Mouse (Mus musculus) heart, postnatal 0 days (tissue): ENCODE results near the gene Pi4kb.
"Not testable (repeated sequence)": the region's sequence is repeated elsewhere in the genome, so short reads cannot be mapped to it uniquely, and the experiment has no call there.

Experiments
- CTCF ChIP-seq: IDR thresholded peaks from 2 replicates; pipeline ENCODE4 v1.5.1; 2016; ENCODE audit warnings: antibody characterized with exemption, control low read depth, low read depth
- EP300 ChIP-seq: IDR thresholded peaks from 2 replicates; pipeline ENCODE4 v1.6.1; 2016; ENCODE audit warnings: antibody characterized with exemption, low read depth

GRCm38 (mm10) chr3:94926301-94926736, 48.2 kb upstream of the Pi4kb start:
- TF ChIP-seq CTCF, EP300: not testable (repeated sequence)
